Mouse (Mus musculus) hindbrain, embryonic 14.5 days (tissue): ENCODE results near the gene Tox3. TPM values are rescaled to one million over a fixed set of nuclear protein-coding genes. Genes with fewer than 3 reads are reported as not detected.
A peak's percentile ranks its signal among the peaks of the same experiment; 100 is the strongest.

Experiments used
- ATAC-seq: fragments of 200-750 bp; cut with Nextera tagmentation; 2 replicates; pipeline ENCODE4 v1.8.0; 2017; ENCODE audit warnings: moderate number of reproducible peaks, mild to moderate bottlenecking, moderate TSS enrichment, moderate library complexity; ENCODE audit not compliant: low FRiP score
- DNase-seq: peaks from one replicate; pipeline ENCODE4 v3.0.0-alpha.2; 2015; ENCODE audit warnings: low spot score
- H3K27ac ChIP-seq: fragments of 300-500 bp; sonication (generic); 2 replicates; pipeline ENCODE4 v1.5.1; 2014; ENCODE audit warnings: mild to moderate bottlenecking, moderate library complexity
- H3K27me3 ChIP-seq: fragments of 300-500 bp; sonication (generic); 2 replicates; pipeline ENCODE4 v1.6.1; 2014; ENCODE audit warnings: mild to moderate bottlenecking, low read length, mixed read lengths; ENCODE audit not compliant: control insufficient read depth, insufficient read depth
- H3K36me3 ChIP-seq: fragments of 300-500 bp; sonication (generic); replicated peaks from 2 replicates; pipeline ENCODE4 v1.6.1; 2014; ENCODE audit not compliant: control insufficient read depth, insufficient read depth
- H3K4me1 ChIP-seq: fragments of 300-500 bp; sonication (generic); replicated peaks from 2 replicates; pipeline ENCODE4 v1.6.1; 2014; ENCODE audit warnings: antibody characterized with exemption, low read length, mixed read lengths; ENCODE audit not compliant: control insufficient read depth, insufficient read depth
- H3K4me2 ChIP-seq: fragments of 300-500 bp; sonication (generic); replicated peaks from 2 replicates; pipeline ENCODE4 v1.6.1; 2014; ENCODE audit warnings: mild to moderate bottlenecking, moderate library complexity
- H3K4me3 ChIP-seq: fragments of 300-500 bp; sonication (generic); replicated peaks from 2 replicates; pipeline ENCODE4 v1.5.1; 2014; ENCODE audit warnings: mild to moderate bottlenecking, low read length
- H3K9ac ChIP-seq: fragments of 300-500 bp; sonication (generic); 2 replicates; pipeline ENCODE4 v1.6.1; 2014
- H3K9me3 ChIP-seq: fragments of 300-500 bp; sonication (generic); 2 replicates; pipeline ENCODE4 v1.6.1; 2016; ENCODE audit warnings: low read length; ENCODE audit not compliant: control insufficient read depth
- WGBS: fragments of 180-500 bp; shearing (Covaris S2); extraction: QIAGEN DNeasy Blood & Tissue Kit; methylation state at CpG from one replicate; pipeline ENCODE4 v1.1.7; 2014; 5-methylcytosine and 5-hydroxymethylcytosine counted together
- polyA plus RNA-seq: library from polyadenylated mRNA; unstranded; fragments of >200 nt; fragmentation: Nextera tagmentation; extraction: Ambion mirVana; gene quantifications from 2 replicates; pipeline ENCODE4 v1.2.1, GENCODE M21; 2014

The Tox3 gene
- polyA plus RNA-seq, 1 experiment from 2014 or later: 28.4 TPM

DNA sequence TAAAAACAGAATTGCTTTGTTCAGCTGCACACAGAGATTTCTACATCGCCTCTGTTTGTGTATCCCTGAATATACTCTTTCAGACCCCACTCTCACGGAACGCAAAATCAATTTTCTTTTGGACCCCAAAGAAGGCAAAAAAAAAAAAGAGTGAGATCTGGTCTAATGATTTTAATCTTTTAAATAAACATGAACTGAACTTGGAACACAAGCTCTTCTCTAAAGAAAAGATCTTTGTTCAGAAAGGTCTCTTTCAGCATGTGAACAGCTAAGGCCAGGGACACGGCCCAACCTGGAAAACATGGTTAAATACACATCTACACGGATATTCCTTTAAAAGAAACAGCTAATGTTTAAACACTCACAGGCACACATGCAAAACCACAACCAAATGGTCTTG, 46.6 kb downstream of the Tox3 start:
- H3K4me1 ChIP-seq: peaks cover 59% of the 10 kb centered on the region
- H3K4me2 ChIP-seq: peak overlapping the region; percentile 30; the same call in 1 of the 2 replicates
- WGBS: 20% methylated on average over 5 of the region's 5 CpGs
- no peaks in the 10 kb centered on the region for H3K36me3 ChIP-seq
- H3K27me3 ChIP-seq: no peaks in the 10 kb centered on the region
- H3K4me3 ChIP-seq: no peak overlapping the region
- H3K9ac ChIP-seq: peak overlapping the region; percentile 38
- peak overlapping the region; percentile 83 for H3K27ac ChIP-seq
- 0 out of 2 replicates have a peak, but pooled peaks cover under 1% of the 10 kb centered on the region for H3K9me3 ChIP-seq
- ATAC-seq (no peak), DNase-seq (no peak)

DNA sequence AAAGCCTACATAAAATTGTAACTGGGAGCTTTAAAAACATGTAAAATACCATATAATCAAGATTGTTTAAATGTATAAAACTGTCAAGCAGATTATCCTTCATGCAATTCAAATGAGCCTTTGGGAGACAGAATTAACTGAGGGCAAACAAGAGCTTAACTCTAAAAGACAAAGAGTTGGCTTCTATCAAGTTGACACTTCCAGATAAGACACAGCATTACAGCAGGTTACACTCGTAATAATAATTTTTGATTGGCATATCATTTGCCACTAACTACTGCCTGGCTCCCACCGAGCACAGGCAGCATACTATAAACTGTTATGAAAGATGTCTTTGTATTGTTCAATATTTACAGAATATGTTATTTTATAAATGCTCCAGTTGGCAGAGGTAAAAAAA, 47.2 kb downstream of the Tox3 start:
- H3K9ac ChIP-seq: peak overlapping the region; percentile 38; the same call in 1 of the 2 replicates
- H3K4me3 ChIP-seq: no peak overlapping the region
- H3K36me3 ChIP-seq: no peaks in the 10 kb centered on the region
- peak overlapping the region; percentile 83 for H3K27ac ChIP-seq
- peaks cover 59% of the 10 kb centered on the region for H3K4me1 ChIP-seq
- WGBS: 15% methylated on average over 2 of the region's 2 CpGs
- DNase-seq (no peak), ATAC-seq (no peak)
- H3K9me3 ChIP-seq: no peaks in the 10 kb centered on the region
- H3K27me3 ChIP-seq: no peaks in the 10 kb centered on the region
- 0 out of 2 replicates have a peak overlapping the region, but pooled peaks have one; percentile 4 for H3K4me2 ChIP-seq

DNA sequence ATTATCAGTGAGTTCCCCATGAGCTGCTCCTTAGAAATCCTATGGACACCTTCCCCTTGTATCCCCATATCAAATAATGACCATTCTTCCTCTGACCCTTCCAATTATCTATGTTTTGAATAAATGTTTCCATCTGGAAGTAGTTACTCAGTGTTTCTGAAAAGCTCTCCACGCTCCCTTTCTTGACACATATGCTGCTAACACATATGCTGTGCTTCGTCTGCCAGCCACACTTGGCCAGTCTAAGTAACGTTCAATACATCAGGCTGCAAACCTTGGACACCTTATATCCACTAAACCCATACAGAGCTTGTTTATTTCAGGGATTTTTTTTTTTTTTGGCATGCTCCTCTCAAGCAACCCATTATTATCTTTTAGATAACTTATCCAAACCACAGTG, 54.1 kb downstream of the Tox3 start:
- Histone ChIP-seq H3K4me3 (no peak overlapping the region), H3K27ac (no peak overlapping the region), H3K9me3 (no peaks in the 10 kb centered on the region), H3K27me3 (no peaks in the 10 kb centered on the region), H3K4me2 (no peak overlapping the region), H3K36me3 (no peaks in the 10 kb centered on the region), H3K9ac (no peak overlapping the region), H3K4me1 (peaks cover 10% of the 10 kb centered on the region; the same call in 1 of the 2 replicates)
- DNase-seq (no peak), ATAC-seq (no peak)
- WGBS: 87% methylated on average over 3 of the region's 3 CpGs

DNA sequence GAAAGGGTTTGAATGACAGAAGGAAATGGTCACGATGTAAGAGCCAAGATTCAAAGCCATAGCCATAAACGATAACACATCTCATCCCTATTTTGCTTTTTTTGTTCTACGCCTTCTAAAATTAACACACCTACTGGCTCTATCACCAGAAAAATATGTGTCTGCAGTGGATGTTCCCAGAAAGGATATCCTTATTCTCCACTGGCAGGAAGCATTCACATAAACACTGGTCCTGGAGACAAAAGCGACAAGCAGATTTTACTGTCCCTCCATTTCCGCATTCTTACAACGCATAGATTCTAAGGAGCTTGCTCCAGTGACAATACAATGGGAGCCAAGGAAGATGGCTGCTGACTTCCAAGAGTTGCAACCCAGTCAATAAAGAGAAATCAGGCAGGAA, 57.3 kb downstream of the Tox3 start:
- Histone ChIP-seq H3K4me1 (no peaks in the 10 kb centered on the region), H3K36me3 (no peaks in the 10 kb centered on the region), H3K27ac (no peak overlapping the region), H3K27me3 (no peaks in the 10 kb centered on the region), H3K4me2 (no peak overlapping the region), H3K9ac (no peak overlapping the region), H3K9me3 (no peaks in the 10 kb centered on the region), H3K4me3 (no peak overlapping the region)
- 88% methylated on average over 6 of the region's 6 CpGs for WGBS
- ATAC-seq: no peak
- DNase-seq: no peak

DNA sequence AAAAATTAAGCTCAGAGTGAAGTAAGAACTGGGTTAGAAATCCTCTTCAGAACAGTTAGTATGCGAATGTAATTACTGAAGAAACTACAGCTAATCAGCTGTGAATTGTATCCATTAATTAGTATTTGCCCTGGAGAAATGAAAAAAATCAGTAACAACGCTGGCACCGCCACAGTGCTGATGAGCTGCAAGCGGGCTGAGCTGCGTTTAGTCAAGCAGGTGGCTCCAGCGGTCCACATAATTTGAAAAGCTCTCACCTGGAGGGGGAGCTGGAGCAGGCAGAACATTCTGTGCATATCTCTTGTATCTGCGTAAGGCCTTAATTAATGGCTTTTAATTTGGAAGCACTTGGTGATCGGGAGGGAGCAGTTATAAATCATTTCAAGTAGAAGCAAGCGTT, 71.4 kb downstream of the Tox3 start:
- Histone ChIP-seq H3K9ac (no peak overlapping the region), H3K27me3 (no peaks in the 10 kb centered on the region), H3K4me3 (no peak overlapping the region), H3K4me2 (peak overlapping the region; percentile 6; the same call in 1 of the 2 replicates), H3K9me3 (no peaks in the 10 kb centered on the region), H3K36me3 (no peaks in the 10 kb centered on the region), H3K4me1 (peaks cover 53% of the 10 kb centered on the region), H3K27ac (peak overlapping the region; percentile 39; the same call in 1 of the 2 replicates)
- WGBS: 27% methylated on average over 9 of the region's 9 CpGs
- peak; percentile 61; the same call in 1 of the 2 replicates for ATAC-seq
- peak; percentile 65 for DNase-seq

DNA sequence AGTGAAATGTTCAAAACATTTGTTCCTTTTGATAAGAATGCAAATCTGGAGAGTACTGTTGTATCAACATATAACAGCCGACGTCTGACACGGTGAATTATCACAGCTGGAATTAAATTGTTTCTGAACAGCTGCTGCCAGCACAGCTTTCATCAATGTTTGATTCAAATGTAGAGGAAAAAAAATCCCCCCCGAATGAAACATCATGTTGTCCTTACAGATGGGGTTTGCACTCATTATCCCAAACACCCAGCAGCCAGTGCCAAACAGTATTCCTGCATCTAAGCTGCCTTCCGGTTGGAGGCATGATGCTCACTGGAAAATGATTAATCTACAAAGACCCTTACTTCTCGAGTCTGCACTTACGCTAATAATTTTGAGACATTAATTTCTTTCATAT, 75.0 kb downstream of the Tox3 start:
- H3K27me3 ChIP-seq: no peaks in the 10 kb centered on the region
- ATAC-seq: no peak
- no peak overlapping the region for H3K9ac ChIP-seq
- 23% methylated on average over 7 of the region's 7 CpGs for WGBS
- H3K4me1 ChIP-seq: peaks cover 67% of the 10 kb centered on the region
- H3K27ac ChIP-seq: peak overlapping the region; percentile 40
- no peak overlapping the region for H3K4me3 ChIP-seq
- DNase-seq: peak; percentile 66
- 0 out of 2 replicates have a peak, but pooled peaks cover 8% of the 10 kb centered on the region for H3K36me3 ChIP-seq
- H3K9me3 ChIP-seq: no peaks in the 10 kb centered on the region
- H3K4me2 ChIP-seq: no peak overlapping the region

DNA sequence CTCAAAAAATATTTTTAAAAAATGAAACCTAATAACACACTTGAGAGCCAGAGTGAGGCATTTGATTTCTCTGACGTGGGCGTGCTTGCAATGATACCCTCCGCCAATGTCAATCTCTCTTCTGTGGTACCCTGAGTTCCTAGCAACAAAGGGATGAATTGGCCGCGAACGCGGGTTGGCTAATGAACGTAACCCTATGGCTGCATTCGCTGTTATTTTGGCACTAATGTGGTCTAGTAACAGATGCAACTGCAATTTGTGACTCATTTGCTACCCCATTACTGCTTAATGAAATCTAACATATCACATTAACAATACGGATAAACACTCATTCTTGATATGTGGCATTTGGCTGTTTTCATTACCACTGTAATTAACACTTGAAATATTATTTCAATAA, 76.2 kb downstream of the Tox3 start:
- no peak overlapping the region for H3K9ac ChIP-seq
- H3K4me3 ChIP-seq: no peak overlapping the region
- no peaks in the 10 kb centered on the region for H3K27me3 ChIP-seq
- H3K4me1 ChIP-seq: peaks cover 71% of the 10 kb centered on the region
- no peaks in the 10 kb centered on the region for H3K9me3 ChIP-seq
- DNase-seq (peak; percentile 55), ATAC-seq (no peak)
- H3K27ac ChIP-seq: peak overlapping the region; percentile 54; the same call in 1 of the 2 replicates
- WGBS: 49% methylated on average over 10 of the region's 10 CpGs
- H3K36me3 ChIP-seq: 0 out of 2 replicates have a peak, but pooled peaks cover 8% of the 10 kb centered on the region
- no peak overlapping the region for H3K4me2 ChIP-seq

DNA sequence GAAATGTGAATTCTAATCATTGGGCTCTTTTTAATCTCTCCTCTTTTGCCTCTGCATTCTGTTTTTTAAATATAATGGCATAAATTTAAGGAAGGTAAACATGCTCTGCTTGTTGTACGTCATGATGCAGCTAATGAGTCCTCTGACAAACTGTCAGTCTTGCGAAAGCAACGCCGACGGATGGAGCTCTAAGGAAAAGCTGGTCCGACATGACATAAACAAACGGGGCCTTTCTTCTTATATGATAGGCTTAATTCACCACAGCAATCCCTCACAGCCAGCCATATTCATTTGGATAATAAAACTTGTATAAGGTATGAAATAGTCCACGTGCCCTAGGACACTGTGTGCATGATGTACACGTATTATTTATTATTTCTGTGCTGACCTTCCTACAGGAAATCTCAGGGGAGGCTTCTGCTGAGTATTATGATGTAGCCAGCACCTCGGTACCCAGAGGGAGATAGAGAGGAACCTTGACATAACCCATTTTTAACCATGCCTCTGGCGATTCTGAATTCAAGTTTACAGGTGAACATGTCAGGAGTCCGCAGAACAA, 80.4 kb downstream of the Tox3 start:
- Histone ChIP-seq H3K27ac (peak overlapping the region; percentile 84), H3K9me3 (no peaks in the 10 kb centered on the region), H3K27me3 (no peaks in the 10 kb centered on the region), H3K36me3 (0 out of 2 replicates have a peak, but pooled peaks cover 8% of the 10 kb centered on the region), H3K4me2 (peak overlapping the region; percentile 28), H3K4me1 (peaks cover 43% of the 10 kb centered on the region), H3K9ac (peak overlapping the region; percentile 30; the same call in 1 of the 2 replicates), H3K4me3 (no peak overlapping the region)
- DNase-seq: no peak
- no peak for ATAC-seq
- WGBS: 27% methylated on average over 12 of the region's 12 CpGs

DNA sequence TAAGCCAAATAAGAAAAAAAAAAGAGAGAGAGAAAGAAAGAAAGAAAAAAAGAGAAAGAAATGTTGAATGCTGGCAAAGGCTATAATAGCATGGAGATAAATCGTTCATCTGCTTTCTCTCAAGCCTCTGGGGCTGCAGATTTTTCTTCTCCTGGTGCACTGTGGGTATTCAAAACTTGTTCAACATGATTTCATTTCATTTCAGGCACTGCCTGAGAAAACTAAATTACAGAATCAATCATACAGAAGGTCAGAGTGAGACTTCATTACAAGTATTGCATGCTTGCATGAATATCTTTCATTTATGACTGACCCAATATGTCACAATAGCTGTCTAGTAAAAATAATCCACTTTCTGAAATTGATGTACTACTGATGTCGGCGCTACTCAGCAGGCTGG, 81.2 kb downstream of the Tox3 start:
- H3K9ac ChIP-seq: no peak overlapping the region
- H3K36me3 ChIP-seq: 0 out of 2 replicates have a peak, but pooled peaks cover 8% of the 10 kb centered on the region
- H3K4me1 ChIP-seq: peaks cover 37% of the 10 kb centered on the region
- no peak overlapping the region; the same call in 1 of the 2 replicates for H3K4me2 ChIP-seq
- WGBS: 49% methylated on average over 3 of the region's 3 CpGs
- peak overlapping the region; percentile 84 for H3K27ac ChIP-seq
- H3K9me3 ChIP-seq: no peaks in the 10 kb centered on the region
- ATAC-seq: no peak
- no peak overlapping the region for H3K4me3 ChIP-seq
- H3K27me3 ChIP-seq: no peaks in the 10 kb centered on the region
- no peak for DNase-seq
